Mouse (Mus musculus): Measurements from ENCODE around the gene Zbed5. TPM values are rescaled to one million over a fixed set of nuclear protein-coding genes. Genes with fewer than 3 reads are reported as not detected.
"Not testable (repeated sequence)": the region's sequence is repeated elsewhere in the genome, so short reads cannot be mapped to it uniquely, and the experiment has no call there.

Gene Zbed5
- polyA plus RNA-seq, 1 experiment from 2014 or later, result 2.1 TPM

DNA sequence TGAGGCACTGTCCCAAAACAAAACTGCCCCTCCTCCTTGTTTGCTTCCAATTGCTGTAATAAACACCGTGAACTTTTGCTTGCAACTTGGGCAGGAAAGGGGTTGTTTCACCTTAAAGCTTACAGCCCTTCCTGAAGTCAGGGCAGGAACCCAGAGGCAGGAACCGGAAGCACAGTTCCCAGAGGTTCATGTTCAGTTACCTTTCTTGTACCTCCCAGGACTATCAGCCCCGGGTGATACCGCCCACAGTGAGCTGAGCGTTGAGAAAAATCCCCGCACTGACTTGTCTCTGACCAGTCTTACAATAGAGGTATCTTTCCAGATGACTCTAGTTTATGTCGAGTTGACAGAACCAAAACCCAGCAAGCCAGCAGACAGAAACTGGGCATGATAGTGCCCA lies 14.1 kb downstream of the Zbed5 start:
- Histone ChIP-seq H3K4me3 (no peak overlapping the region), H3K27me3 (no peaks in the 10 kb centered on the region), H3K36me3 (no peaks in the 10 kb centered on the region), H3K4me2 (no peak overlapping the region), H3K4me1 (replicated peaks) (no peaks in the 10 kb centered on the region; the same call in 1 of the 2 replicates), H3K9me3 (replicated peaks) (no peaks in the 10 kb centered on the region), H3K27ac (no peak overlapping the region), H3K9ac (no peak overlapping the region)
- WGBS, result 78% methylated on average over 7 of the region's 7 CpGs
- no peak for ATAC-seq (replicated peaks; ENCODE audit: insufficient number of reproducible peaks, insufficient read depth, low FRiP score, low read depth)

DNA sequence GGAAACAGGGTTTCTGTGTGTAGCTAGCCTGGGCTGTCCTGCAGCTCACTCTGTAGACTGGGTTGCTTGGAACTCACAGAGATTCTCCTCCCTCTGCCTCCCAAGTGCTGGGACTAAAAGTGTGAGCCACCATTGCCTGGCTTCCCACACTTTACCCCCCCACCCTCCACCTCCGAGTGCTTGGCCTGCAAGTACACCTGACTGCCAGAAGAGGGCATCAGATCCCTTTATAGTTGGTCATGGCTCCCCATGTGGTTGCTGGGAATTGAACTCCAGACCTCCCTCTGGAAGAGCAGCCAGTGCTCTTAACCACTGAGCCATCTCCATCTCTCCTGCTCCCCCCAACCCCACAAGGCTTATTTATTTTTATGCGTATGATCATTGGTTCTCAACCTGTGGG lies 18.5 kb downstream of the Zbed5 start:
- Histone ChIP-seq H3K4me2 (no peak overlapping the region), H3K9ac (no peak overlapping the region), H3K4me3 (no peak overlapping the region), H3K27ac (no peak overlapping the region), H3K27me3 (no peaks in the 10 kb centered on the region), H3K36me3 (no peaks in the 10 kb centered on the region), H3K9me3 (replicated peaks) (no peaks in the 10 kb centered on the region), H3K4me1 (replicated peaks) (no peaks in the 10 kb centered on the region; the same call in 1 of the 2 replicates)
- 42% methylated on average over 2 of the region's 2 CpGs for WGBS
- ATAC-seq (replicated peaks; ENCODE audit: insufficient number of reproducible peaks, insufficient read depth, low FRiP score, low read depth), result no peak

DNA sequence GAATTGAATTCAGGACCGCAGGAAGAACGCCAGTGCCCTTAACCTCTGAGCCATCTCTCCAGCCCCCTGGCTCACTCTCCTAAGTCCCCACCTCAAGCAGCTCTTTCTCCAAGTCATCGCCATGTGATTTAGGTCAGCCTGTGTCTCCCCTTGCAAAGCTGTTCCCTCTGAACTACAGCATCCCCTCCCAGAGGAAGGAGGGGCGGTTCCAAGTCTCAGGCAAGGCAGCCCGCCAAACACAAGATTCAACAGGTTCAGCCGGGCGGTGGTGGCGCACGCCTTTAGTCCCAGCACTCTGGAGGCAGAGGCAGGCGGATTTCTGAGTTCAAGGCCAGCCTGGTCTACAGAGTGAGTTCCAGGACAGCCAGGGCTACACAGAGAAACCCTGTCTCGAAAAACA lies 20.0 kb downstream of the Zbed5 start:
- H3K9ac ChIP-seq; H3K4me3 ChIP-seq; H3K9me3 ChIP-seq (replicated peaks); H3K4me1 ChIP-seq (replicated peaks); ATAC-seq (replicated peaks; ENCODE audit: insufficient number of reproducible peaks, insufficient read depth, low FRiP score, low read depth); H3K27me3 ChIP-seq; H3K36me3 ChIP-seq; H3K27ac ChIP-seq; H3K4me2 ChIP-seq: not testable (repeated sequence)
- 80% methylated on average over 11 of the region's 11 CpGs for WGBS

DNA sequence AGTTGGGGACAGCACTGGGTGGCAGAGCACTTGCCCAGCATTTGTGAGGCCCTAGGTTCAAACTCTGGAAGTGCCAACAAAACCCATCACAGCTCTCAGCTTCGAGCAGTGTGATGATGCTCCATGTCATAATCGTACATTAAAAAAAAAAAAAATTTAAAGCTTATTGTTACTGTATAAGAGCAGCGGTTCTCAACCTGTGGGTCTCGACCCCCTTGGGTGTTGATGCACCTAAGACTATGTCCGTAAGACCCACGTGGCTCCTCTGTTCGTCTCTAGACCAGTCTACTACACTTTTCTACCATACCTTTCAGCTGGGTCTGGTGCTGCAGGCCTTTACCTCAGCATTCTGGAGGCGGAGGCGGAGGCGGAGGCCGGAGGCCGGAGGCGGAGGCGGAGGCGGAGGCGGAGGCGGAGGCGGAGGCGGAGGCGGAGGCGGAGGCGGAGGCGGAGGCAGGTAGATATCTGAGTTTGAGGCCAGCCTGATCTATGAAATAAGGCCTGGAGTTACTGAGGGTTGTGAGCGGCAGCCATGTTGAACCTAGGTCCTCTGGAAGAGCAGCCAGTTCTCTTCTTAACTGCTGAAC lies 22.6 kb downstream of the Zbed5 start:
- Histone ChIP-seq H3K9ac (no peak overlapping the region), H3K36me3 (no peaks in the 10 kb centered on the region), H3K4me2 (no peak overlapping the region), H3K9me3 (replicated peaks) (no peaks in the 10 kb centered on the region), H3K4me1 (replicated peaks) (no peaks in the 10 kb centered on the region), H3K27ac (no peak overlapping the region), H3K4me3 (no peak overlapping the region), H3K27me3 (no peaks in the 10 kb centered on the region)
- ATAC-seq (replicated peaks; ENCODE audit: insufficient number of reproducible peaks, insufficient read depth, low FRiP score, low read depth), result no peak
- 84% methylated on average over 24 of the region's 24 CpGs for WGBS

DNA sequence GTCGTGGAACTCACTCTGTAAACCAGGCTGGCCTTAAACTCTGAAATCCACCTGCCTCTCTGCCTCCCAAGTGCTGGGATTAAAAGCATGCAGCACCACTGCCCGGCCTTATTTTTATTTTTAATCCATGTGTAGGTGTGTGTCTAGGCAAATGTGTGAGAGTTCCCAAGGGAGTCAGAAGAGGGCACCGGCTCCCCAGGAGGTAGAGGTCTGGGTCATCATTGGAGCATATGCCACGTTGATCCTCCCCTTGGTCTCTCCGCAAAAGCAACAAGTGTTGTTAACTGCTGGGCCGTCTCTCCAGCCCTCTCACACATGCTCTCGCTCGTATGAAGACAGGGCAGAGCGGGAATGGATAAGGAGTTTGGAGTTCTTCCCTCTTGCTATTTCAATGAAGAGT lies 23.2 kb downstream of the Zbed5 start:
- ATAC-seq (replicated peaks; ENCODE audit: insufficient number of reproducible peaks, insufficient read depth, low FRiP score, low read depth), result no peak
- H3K4me1 ChIP-seq (replicated peaks), result no peaks in the 10 kb centered on the region
- no peak overlapping the region for H3K4me3 ChIP-seq
- WGBS, result 72% methylated on average over 9 of the region's 9 CpGs
- no peaks in the 10 kb centered on the region for H3K9me3 ChIP-seq (replicated peaks)
- H3K4me2 ChIP-seq, result no peak overlapping the region
- no peak overlapping the region for H3K9ac ChIP-seq
- H3K27ac ChIP-seq, result no peak overlapping the region
- H3K27me3 ChIP-seq, result no peaks in the 10 kb centered on the region
- H3K36me3 ChIP-seq, result no peaks in the 10 kb centered on the region

DNA sequence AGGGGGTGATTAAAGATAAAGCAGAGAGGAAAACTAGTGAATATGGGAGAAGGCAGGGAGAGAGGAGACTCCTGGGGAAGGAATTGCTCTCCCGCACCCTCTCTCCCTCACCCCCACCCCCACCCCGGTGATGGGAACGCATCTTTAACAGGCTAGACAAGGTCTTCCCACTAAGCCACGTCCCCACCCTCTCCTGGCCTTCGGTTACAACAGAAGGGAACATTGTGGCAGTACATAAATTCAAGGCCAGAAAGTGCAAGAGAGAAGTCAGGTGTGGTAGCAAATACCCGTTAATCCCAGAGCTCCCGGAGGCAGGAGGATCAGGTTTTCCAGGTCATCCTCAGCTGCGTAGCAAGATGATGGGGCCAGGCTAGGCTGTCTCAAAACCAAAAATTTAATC lies 23.8 kb downstream of the Zbed5 start:
- Histone ChIP-seq H3K36me3 (no peaks in the 10 kb centered on the region), H3K9ac (no peak overlapping the region), H3K27me3 (no peaks in the 10 kb centered on the region), H3K4me2 (no peak overlapping the region), H3K9me3 (replicated peaks) (no peaks in the 10 kb centered on the region), H3K27ac (no peak overlapping the region), H3K4me3 (no peak overlapping the region), H3K4me1 (replicated peaks) (no peaks in the 10 kb centered on the region)
- no peak for ATAC-seq (replicated peaks; ENCODE audit: insufficient number of reproducible peaks, insufficient read depth, low FRiP score, low read depth)
- WGBS, result 62% methylated on average over 8 of the region's 8 CpGs

DNA sequence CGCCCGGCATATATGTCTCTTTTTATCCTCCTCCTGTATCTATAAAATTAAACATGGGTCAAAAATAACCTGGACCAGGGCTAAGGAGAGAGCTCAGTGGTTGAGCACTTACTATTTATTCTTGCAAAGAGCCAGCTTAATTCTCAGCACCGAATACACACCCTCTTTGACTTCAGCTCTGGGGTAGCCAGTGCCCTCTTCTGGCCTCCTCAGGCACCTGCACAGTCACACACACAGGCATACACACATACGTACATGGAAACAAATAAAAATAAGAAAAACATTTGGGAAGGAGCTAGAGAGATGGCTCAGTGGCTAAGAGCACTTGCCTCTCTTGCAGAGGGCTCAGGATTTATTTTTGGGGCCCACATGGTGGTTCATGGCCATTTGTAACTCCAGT lies 26.4 kb downstream of the Zbed5 start:
- no peak overlapping the region for H3K27ac ChIP-seq
- H3K27me3 ChIP-seq, result no peaks in the 10 kb centered on the region
- ATAC-seq (replicated peaks; ENCODE audit: insufficient number of reproducible peaks, insufficient read depth, low FRiP score, low read depth), result no peak
- 90% methylated on average over 4 of the region's 4 CpGs for WGBS
- H3K4me3 ChIP-seq, result no peak overlapping the region
- no peak overlapping the region for H3K4me2 ChIP-seq
- H3K9ac ChIP-seq, result no peak overlapping the region
- no peaks in the 10 kb centered on the region for H3K9me3 ChIP-seq (replicated peaks)
- H3K4me1 ChIP-seq (replicated peaks), result no peaks in the 10 kb centered on the region
- H3K36me3 ChIP-seq, result no peaks in the 10 kb centered on the region

DNA sequence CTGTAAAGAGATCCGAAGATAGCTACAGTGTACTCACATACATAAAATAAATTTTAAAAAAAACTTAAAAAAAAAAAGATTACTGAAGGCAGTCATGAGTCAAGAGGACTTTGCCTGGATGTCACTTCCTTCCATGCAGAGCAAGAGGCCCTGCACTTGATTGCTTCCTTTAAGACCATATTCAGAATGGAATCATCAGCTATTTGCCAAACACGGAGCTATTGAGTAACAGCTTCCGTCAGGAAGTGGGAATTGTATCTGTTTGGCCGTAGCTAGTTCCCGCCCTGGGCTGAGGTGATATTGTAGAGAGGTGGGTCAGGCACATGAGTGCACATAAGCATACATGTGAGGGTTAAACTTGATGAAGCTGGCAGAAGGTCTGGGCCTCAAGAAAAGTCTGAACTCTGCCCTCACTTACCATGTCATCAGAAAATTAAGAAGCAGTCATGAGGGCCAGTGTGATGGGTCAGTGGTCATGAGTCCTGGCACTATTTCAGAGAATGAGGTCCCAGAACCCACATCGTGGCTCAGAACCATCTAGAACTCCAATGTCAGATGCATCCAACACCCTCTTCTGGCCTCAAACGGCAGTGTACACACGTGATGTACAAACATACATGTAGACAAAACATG lies 29.4 kb downstream of the Zbed5 start:
- 81% methylated on average over 8 of the region's 8 CpGs for WGBS
- H3K4me2 ChIP-seq, result no peak overlapping the region
- H3K9ac ChIP-seq, result no peak overlapping the region
- H3K9me3 ChIP-seq (replicated peaks), result no peaks in the 10 kb centered on the region
- H3K27me3 ChIP-seq, result no peaks in the 10 kb centered on the region
- H3K4me1 ChIP-seq (replicated peaks), result no peaks in the 10 kb centered on the region
- no peak overlapping the region for H3K4me3 ChIP-seq
- H3K27ac ChIP-seq, result no peak overlapping the region
- ATAC-seq (replicated peaks; ENCODE audit: insufficient number of reproducible peaks, insufficient read depth, low FRiP score, low read depth), result no peak
- no peaks in the 10 kb centered on the region for H3K36me3 ChIP-seq

DNA sequence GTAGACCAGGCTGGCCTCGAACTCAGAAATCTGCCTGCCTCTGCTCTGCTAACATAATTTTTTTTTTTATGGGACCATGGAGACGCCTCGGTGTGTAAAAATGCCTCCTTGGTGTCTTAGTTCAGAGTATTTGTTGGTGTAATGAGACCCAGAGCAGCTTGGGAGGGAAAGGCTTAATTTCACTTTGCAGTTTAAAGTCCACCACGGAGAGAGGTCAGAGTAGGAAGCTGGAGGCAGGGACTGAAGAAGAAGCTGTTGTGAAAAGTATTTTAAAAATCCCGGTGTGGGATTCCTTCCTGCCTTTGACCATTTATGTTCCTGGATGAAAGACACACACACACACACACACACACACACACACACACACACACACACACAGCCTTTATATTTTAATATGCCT lies 30.4 kb downstream of the Zbed5 start:
- Histone ChIP-seq H3K4me3 (no peak overlapping the region), H3K4me1 (replicated peaks) (no peaks in the 10 kb centered on the region), H3K9ac (no peak overlapping the region), H3K4me2 (no peak overlapping the region), H3K36me3 (no peaks in the 10 kb centered on the region), H3K27ac (no peak overlapping the region), H3K27me3 (no peaks in the 10 kb centered on the region), H3K9me3 (replicated peaks) (no peaks in the 10 kb centered on the region)
- 64% methylated on average over 5 of the region's 5 CpGs for WGBS
- ATAC-seq (replicated peaks; ENCODE audit: insufficient number of reproducible peaks, insufficient read depth, low FRiP score, low read depth), result no peak

DNA sequence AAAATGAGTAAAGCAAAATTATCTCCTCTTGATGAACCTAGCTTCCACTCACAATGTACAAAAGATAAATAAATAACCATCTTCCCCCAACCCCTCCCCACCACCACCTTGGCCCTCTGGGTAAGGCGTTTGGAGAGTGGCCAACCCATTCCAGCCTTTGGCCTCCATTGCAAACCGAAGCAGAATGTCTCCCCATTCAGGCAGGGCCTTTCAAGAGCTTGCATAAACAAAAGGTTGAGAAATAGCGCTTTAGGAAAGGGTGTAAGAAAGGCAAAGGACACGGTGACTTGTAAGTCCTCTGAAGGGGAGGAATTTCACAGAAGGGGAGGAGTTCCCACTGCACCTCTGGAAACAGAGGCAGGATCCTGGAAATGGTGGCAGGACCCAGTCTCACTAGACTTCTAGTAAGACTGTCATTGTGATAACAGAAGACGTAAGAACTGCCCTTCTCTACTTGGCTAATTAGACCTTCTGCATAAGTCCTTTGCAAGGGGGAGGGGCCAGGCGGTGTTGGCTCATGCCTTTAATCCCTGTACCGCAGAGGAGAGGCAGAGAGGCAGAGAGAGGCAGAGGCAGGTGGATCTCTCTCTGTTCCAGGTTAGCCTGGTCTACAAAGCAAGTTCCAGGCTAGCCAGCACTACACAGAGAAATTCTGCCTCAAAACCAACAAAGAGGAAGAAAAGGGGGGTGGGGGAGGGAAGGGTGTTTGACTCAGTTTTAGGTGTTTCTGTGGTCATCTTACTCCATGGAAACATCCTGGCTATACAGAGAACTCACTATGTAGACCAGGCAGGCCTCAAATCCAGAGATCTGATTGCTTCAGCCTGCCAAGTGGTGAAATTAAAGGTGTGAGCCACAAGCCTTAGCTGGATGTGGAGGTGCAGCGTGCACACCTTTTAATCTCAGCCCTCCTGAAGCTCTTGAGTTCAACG lies 34.7 kb downstream of the Zbed5 start:
- no peaks in the 10 kb centered on the region for H3K36me3 ChIP-seq
- WGBS, result 53% methylated on average over 9 of the region's 9 CpGs
- no peak for ATAC-seq (replicated peaks; ENCODE audit: insufficient number of reproducible peaks, insufficient read depth, low FRiP score, low read depth)
- no peak overlapping the region for H3K4me2 ChIP-seq
- no peak overlapping the region for H3K27ac ChIP-seq
- H3K9ac ChIP-seq, result no peak overlapping the region
- H3K9me3 ChIP-seq (replicated peaks), result no peaks in the 10 kb centered on the region
- H3K27me3 ChIP-seq, result no peaks in the 10 kb centered on the region
- H3K4me3 ChIP-seq, result no peak overlapping the region
- H3K4me1 ChIP-seq (replicated peaks), result no peaks in the 10 kb centered on the region

DNA sequence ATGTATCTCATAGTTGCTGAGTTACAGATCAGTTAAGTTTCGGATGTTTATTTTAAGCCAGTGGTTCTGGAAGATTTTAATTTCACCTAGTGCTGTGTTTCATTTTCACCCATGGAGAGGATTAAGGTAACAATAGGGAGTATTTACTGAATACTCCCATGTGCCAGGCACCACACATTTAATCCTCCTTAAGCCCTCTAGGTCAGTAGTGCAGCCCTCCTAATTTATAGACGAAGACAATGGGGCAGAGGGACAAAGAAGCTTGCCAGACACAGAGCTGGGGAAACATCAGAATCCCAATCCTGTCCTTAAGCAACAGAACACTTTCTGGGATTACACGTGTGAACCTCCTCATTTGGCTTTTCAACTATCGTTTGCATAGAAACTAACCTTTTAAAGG lies 41.4 kb downstream of the Zbed5 start:
- no peak overlapping the region for H3K4me3 ChIP-seq
- ATAC-seq (replicated peaks; ENCODE audit: insufficient number of reproducible peaks, insufficient read depth, low FRiP score, low read depth), result no peak
- H3K4me2 ChIP-seq, result no peak overlapping the region
- H3K9me3 ChIP-seq (replicated peaks), result no peaks in the 10 kb centered on the region
- no peaks in the 10 kb centered on the region for H3K36me3 ChIP-seq
- no peak overlapping the region for H3K9ac ChIP-seq
- 51% methylated on average over 4 of the region's 4 CpGs for WGBS
- no peaks in the 10 kb centered on the region for H3K4me1 ChIP-seq (replicated peaks)
- no peaks in the 10 kb centered on the region; the same call in 1 of the 2 replicates for H3K27me3 ChIP-seq
- no peak overlapping the region for H3K27ac ChIP-seq
